Mouse (Mus musculus): ENCODE data around the gene Slc37a4.

GRCm38 (mm10) chr9:44353142-44353541, 43.5 kb upstream of the Slc37a4 start:
- TF ChIP-seq POLR2A (IDR thresholded peaks at IDR 0.05; ENCODE audit: low read depth, low read length) (no peak), CTCF (conservative IDR thresholded peaks at IDR 0.05; ENCODE audit: insufficient read depth, insufficient read length, low read depth, low read length) (no peak)
